Mouse (Mus musculus): Measurements from ENCODE around the gene Kif9. TPM values are rescaled to one million over a fixed set of nuclear protein-coding genes. Genes with fewer than 3 reads are reported as not detected.
A peak's percentile ranks its signal among the peaks of the same experiment; 100 is the strongest.

The Kif9 gene
- 0.99 and 2.3 TPM in 2 replicates for polyA plus RNA-seq (2015; fragmentation: Nextera tagmentation; extraction: Ambion mirVana)

DNA sequence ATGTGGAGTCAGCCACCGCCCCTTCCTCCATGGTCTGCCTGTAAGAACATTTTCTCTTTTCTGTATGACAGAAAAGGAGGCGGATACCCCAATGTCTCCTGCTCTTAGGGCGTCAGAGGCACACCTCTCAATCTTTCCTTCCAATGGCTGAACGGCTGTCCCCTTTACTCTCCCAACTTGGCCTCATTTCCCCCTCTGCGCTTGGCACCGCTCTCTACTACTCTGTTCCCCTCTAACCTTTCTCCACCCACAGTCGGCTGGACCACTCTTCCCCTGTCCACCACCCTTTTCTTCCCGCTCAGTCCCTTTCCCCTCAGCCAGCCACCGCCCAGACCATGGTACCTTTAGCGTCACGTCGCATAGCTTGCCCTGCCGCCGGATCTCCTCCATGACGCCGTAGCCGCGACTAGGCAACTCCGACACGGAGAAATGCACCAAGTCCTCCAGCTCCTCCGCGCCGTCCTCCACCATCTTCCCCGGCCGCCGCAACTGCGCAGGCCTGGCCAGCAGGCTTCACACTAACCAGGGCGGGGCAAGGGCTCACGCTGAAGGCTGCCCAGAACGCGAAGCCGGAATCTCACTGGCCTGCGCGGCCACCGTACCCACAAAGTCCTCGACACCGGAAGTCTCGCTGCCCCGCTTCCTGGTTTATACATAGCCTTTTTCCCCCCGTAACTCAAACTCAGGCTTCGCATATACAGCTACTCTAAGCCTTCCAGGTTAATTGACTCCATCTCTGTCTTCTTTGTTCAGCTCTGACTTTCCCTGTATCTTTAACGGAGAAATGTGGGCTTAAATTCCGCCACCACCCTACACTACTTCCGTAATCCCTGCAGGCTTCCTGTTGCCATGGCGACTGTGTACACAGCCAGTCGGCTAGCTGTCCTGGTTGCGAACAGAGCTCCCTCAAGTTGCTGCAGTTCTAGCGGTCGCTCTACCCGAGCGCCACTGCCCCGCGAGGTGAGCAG is at the start of gene Kif9, which contains the start of gene Klhl18:
Kif9 (plus strand) TSS at position 835 of the 968 bp plus-strand sequence.
Klhl18 (minus strand) TSS at position 571 of the 968 bp plus-strand sequence.
- ATAC-seq (ENCODE audit: insufficient read depth, low FRiP score), result peak; percentile 97
- Histone ChIP-seq H3K4me1 (ENCODE audit: control insufficient read depth, insufficient read depth, low read length) (peaks cover 10% of the 10 kb centered on the region), H3K4me2 (ENCODE audit: low read depth, low read length) (peak within 1 kb of the TSS; percentile 82), H3K4me3 (replicated peaks; ENCODE audit: low read length) (peak within 1 kb of the TSS; percentile 76), H3K27me3 (ENCODE audit: control insufficient read depth, insufficient read depth, low read length) (no peaks in the 10 kb centered on the region), H3K27ac (ENCODE audit: low read length) (peak within 1 kb of the TSS; percentile 93), H3K36me3 (ENCODE audit: control insufficient read depth, insufficient read depth, low read length) (no peaks in the 10 kb centered on the region), H3K9ac (ENCODE audit: low read length) (peak within 1 kb of the TSS; percentile 84), H3K9me3 (replicated peaks; ENCODE audit: control insufficient read depth, low read length) (no peaks in the 10 kb centered on the region)
- under 1% methylated on average over 53 of the region's 53 CpGs for WGBS

DNA sequence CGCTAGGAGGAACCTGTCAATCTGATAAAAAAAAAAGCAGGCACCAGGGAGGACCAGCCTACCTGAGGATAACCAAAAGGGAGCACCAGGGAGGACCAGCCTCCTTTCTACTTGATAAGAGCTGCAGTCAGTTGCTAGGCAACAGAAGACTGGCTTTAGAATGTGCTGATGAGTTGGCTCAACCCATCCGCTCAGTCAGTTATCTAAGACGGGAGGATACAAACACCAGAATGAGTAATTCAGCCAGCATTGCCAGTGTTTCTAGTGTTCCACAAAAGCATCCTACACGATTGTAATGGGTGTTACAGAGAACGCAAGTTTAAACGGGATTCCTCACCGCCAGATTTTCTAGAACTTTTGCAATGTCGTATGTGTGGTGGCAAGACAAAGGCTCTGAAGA is 45.5 kb upstream of the Kif9 start:
- Histone ChIP-seq H3K4me1 (ENCODE audit: control insufficient read depth, insufficient read depth, low read length) (no peaks in the 10 kb centered on the region), H3K4me3 (replicated peaks; ENCODE audit: low read length) (no peak overlapping the region), H3K27me3 (ENCODE audit: control insufficient read depth, insufficient read depth, low read length) (no peaks in the 10 kb centered on the region), H3K27ac (ENCODE audit: low read length) (no peak overlapping the region), H3K36me3 (ENCODE audit: control insufficient read depth, insufficient read depth, low read length) (peaks cover 6% of the 10 kb centered on the region; the same call in 1 of the 2 replicates), H3K4me2 (ENCODE audit: low read depth, low read length) (no peak overlapping the region), H3K9ac (ENCODE audit: low read length) (no peak overlapping the region), H3K9me3 (replicated peaks; ENCODE audit: control insufficient read depth, low read length) (no peaks in the 10 kb centered on the region)
- no peak for ATAC-seq (ENCODE audit: insufficient read depth, low FRiP score)
- 81% methylated on average over 8 of the region's 8 CpGs for WGBS

- H3K9me3 ChIP-seq (replicated peaks; ENCODE audit: control insufficient read depth, low read length), result no peaks in the 10 kb centered on the region
- WGBS, result 93% methylated on average over 2 of the region's 2 CpGs
- no peak overlapping the region for H3K27ac ChIP-seq (ENCODE audit: low read length)
- no peak overlapping the region for H3K9ac ChIP-seq (ENCODE audit: low read length)
- H3K4me2 ChIP-seq (ENCODE audit: low read depth, low read length), result no peak overlapping the region
- no peaks in the 10 kb centered on the region for H3K4me1 ChIP-seq (ENCODE audit: control insufficient read depth, insufficient read depth, low read length)
- no peaks in the 10 kb centered on the region for H3K27me3 ChIP-seq (ENCODE audit: control insufficient read depth, insufficient read depth, low read length)
- ATAC-seq (ENCODE audit: insufficient read depth, low FRiP score), result no peak
- H3K4me3 ChIP-seq (replicated peaks; ENCODE audit: low read length), result no peak overlapping the region
- peaks cover 6% of the 10 kb centered on the region; the same call in 1 of the 2 replicates for H3K36me3 ChIP-seq (ENCODE audit: control insufficient read depth, insufficient read depth, low read length)
Observed at GRCm38 (mm10) chr9:110433045-110433444, 43.7 kb upstream of the Kif9 start.

- H3K27me3 ChIP-seq (ENCODE audit: control insufficient read depth, insufficient read depth, low read length), result no peaks in the 10 kb centered on the region
- H3K9me3 ChIP-seq (replicated peaks; ENCODE audit: control insufficient read depth, low read length), result no peaks in the 10 kb centered on the region
- no peaks in the 10 kb centered on the region for H3K36me3 ChIP-seq (ENCODE audit: control insufficient read depth, insufficient read depth, low read length)
- no peak for ATAC-seq (ENCODE audit: insufficient read depth, low FRiP score)
- H3K4me3 ChIP-seq (replicated peaks; ENCODE audit: low read length), result no peak overlapping the region
- H3K4me2 ChIP-seq (ENCODE audit: low read depth, low read length), result no peak overlapping the region
- 93% methylated on average over 11 of the region's 11 CpGs for WGBS
- H3K4me1 ChIP-seq (ENCODE audit: control insufficient read depth, insufficient read depth, low read length), result no peaks in the 10 kb centered on the region
- H3K9ac ChIP-seq (ENCODE audit: low read length), result no peak overlapping the region
- H3K27ac ChIP-seq (ENCODE audit: low read length), result no peak overlapping the region
Observed at GRCm38 (mm10) chr9:110436041-110436440, 40.7 kb upstream of the Kif9 start.

DNA sequence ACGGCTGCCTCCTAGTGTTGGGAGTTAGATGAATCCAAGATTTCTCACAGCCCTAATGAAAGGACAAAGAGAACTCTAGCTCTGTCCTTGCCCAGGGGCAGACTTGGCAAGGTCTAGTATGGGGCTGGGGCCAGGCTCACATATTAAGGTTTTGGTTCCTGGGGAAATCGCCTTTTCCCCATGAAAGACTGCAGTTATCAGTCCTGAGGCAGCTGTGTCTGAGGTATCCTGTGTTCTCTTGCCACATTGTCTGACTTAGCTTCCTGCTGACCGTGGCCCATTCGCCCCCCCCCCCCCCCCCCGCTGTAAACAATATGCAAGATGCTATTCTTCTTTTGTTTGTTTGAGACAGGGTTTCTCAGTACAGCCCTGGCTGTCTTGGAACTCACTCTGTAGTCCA is 36.7 kb upstream of the Kif9 start:
- no peak for ATAC-seq (ENCODE audit: insufficient read depth, low FRiP score)
- H3K36me3 ChIP-seq (ENCODE audit: control insufficient read depth, insufficient read depth, low read length), result no peaks in the 10 kb centered on the region
- H3K4me3 ChIP-seq (replicated peaks; ENCODE audit: low read length), result no peak overlapping the region
- no peaks in the 10 kb centered on the region for H3K9me3 ChIP-seq (replicated peaks; ENCODE audit: control insufficient read depth, low read length)
- H3K27me3 ChIP-seq (ENCODE audit: control insufficient read depth, insufficient read depth, low read length), result no peaks in the 10 kb centered on the region
- no peak overlapping the region for H3K4me2 ChIP-seq (ENCODE audit: low read depth, low read length)
- WGBS, result 56% methylated on average over 4 of the region's 5 CpGs
- H3K4me1 ChIP-seq (ENCODE audit: control insufficient read depth, insufficient read depth, low read length), result no peaks in the 10 kb centered on the region
- H3K27ac ChIP-seq (ENCODE audit: low read length), result no peak overlapping the region
- no peak overlapping the region for H3K9ac ChIP-seq (ENCODE audit: low read length)

GRCm38 (mm10) chr9:110440559-110440958 is 36.2 kb upstream of the Kif9 start:
- H3K27me3 ChIP-seq (ENCODE audit: control insufficient read depth, insufficient read depth, low read length), result no peaks in the 10 kb centered on the region
- no peak overlapping the region for H3K9ac ChIP-seq (ENCODE audit: low read length)
- H3K4me2 ChIP-seq (ENCODE audit: low read depth, low read length), result no peak overlapping the region
- H3K36me3 ChIP-seq (ENCODE audit: control insufficient read depth, insufficient read depth, low read length), result no peaks in the 10 kb centered on the region
- ATAC-seq (ENCODE audit: insufficient read depth, low FRiP score), result no peak
- H3K4me1 ChIP-seq (ENCODE audit: control insufficient read depth, insufficient read depth, low read length), result no peaks in the 10 kb centered on the region
- H3K9me3 ChIP-seq (replicated peaks; ENCODE audit: control insufficient read depth, low read length), result no peaks in the 10 kb centered on the region
- H3K4me3 ChIP-seq (replicated peaks; ENCODE audit: low read length), result no peak overlapping the region
- 82% methylated on average over 6 of the region's 6 CpGs for WGBS
- no peak overlapping the region for H3K27ac ChIP-seq (ENCODE audit: low read length)

GRCm38 (mm10) chr9:110448356-110448755 is 28.4 kb upstream of the Kif9 start:
- H3K27me3 ChIP-seq (ENCODE audit: control insufficient read depth, insufficient read depth, low read length), result no peaks in the 10 kb centered on the region
- H3K4me2 ChIP-seq (ENCODE audit: low read depth, low read length), result no peak overlapping the region
- WGBS, result 82% methylated on average over 15 of the region's 15 CpGs
- H3K9ac ChIP-seq (ENCODE audit: low read length), result no peak overlapping the region
- H3K9me3 ChIP-seq (replicated peaks; ENCODE audit: control insufficient read depth, low read length), result no peaks in the 10 kb centered on the region
- ATAC-seq (ENCODE audit: insufficient read depth, low FRiP score), result no peak
- H3K4me3 ChIP-seq (replicated peaks; ENCODE audit: low read length), result no peak overlapping the region
- H3K36me3 ChIP-seq (ENCODE audit: control insufficient read depth, insufficient read depth, low read length), result peaks cover 6% of the 10 kb centered on the region; the same call in 1 of the 2 replicates
- H3K4me1 ChIP-seq (ENCODE audit: control insufficient read depth, insufficient read depth, low read length), result no peaks in the 10 kb centered on the region; the same call in 1 of the 2 replicates
- H3K27ac ChIP-seq (ENCODE audit: low read length), result no peak overlapping the region

- WGBS, result 29% methylated on average over 11 of the region's 11 CpGs
- Histone ChIP-seq H3K9ac (ENCODE audit: low read length) (no peak overlapping the region), H3K36me3 (ENCODE audit: control insufficient read depth, insufficient read depth, low read length) (peaks cover 6% of the 10 kb centered on the region; the same call in 1 of the 2 replicates), H3K4me1 (ENCODE audit: control insufficient read depth, insufficient read depth, low read length) (no peaks in the 10 kb centered on the region; the same call in 1 of the 2 replicates), H3K4me2 (ENCODE audit: low read depth, low read length) (no peak overlapping the region), H3K4me3 (replicated peaks; ENCODE audit: low read length) (no peak overlapping the region), H3K27me3 (ENCODE audit: control insufficient read depth, insufficient read depth, low read length) (no peaks in the 10 kb centered on the region), H3K9me3 (replicated peaks; ENCODE audit: control insufficient read depth, low read length) (no peaks in the 10 kb centered on the region), H3K27ac (ENCODE audit: low read length) (no peak overlapping the region)
- peak; percentile 71 for ATAC-seq (ENCODE audit: insufficient read depth, low FRiP score)
Observed at GRCm38 (mm10) chr9:110448857-110449617, 27.7 kb upstream of the Kif9 start.
